Mouse (Mus musculus) testis, adult 2 months (tissue): ENCODE results near the gene Gabrg3. TPM values are rescaled to one million over a fixed set of nuclear protein-coding genes. Genes with fewer than 3 reads are reported as not detected.

Source experiments
- H3K27ac ChIP-seq: fragments of 200-500 bp; 2 replicates; pipeline ENCODE4 v1.5.1; 2012; ENCODE audit warnings: low read depth, low read length; ENCODE audit not compliant: control insufficient read depth, insufficient read depth
- H3K27me3 ChIP-seq: fragments of 200-500 bp; 2 replicates; pipeline ENCODE4 v1.6.1; 2012; ENCODE audit warnings: mild to moderate bottlenecking, low read length, moderate library complexity; ENCODE audit not compliant: control insufficient read depth, insufficient read depth
- H3K36me3 ChIP-seq: fragments of 200-500 bp; 2 replicates; pipeline ENCODE4 v1.6.1; 2012; ENCODE audit warnings: mild to moderate bottlenecking, low read length; ENCODE audit not compliant: control insufficient read depth, insufficient read depth
- H3K4me1 ChIP-seq: fragments of 200-500 bp; 2 replicates; pipeline ENCODE4 v1.6.1; 2012; ENCODE audit warnings: low read length; ENCODE audit not compliant: control insufficient read depth, insufficient read depth
- H3K4me3 ChIP-seq: fragments of 200-500 bp; 2 replicates; pipeline ENCODE4 v1.5.1; 2012; ENCODE audit warnings: low read depth, mild to moderate bottlenecking, low read length, moderate library complexity, mixed read lengths; ENCODE audit not compliant: control insufficient read depth
- CTCF ChIP-seq: fragments of 200-500 bp; IDR thresholded peaks from 2 replicates; pipeline ENCODE4 v1.5.1; 2012; ENCODE audit warnings: low read depth, mild to moderate bottlenecking, inconsistent platforms, low read length, moderate library complexity; ENCODE audit not compliant: control insufficient read depth, insufficient read depth, insufficient replicate concordance
- POLR2A ChIP-seq: fragments of 200-500 bp; IDR thresholded peaks from 2 replicates; pipeline ENCODE4 v1.6.1; 2012; ENCODE audit warnings: low read depth, mild to moderate bottlenecking, inconsistent platforms, low read length, moderate library complexity; ENCODE audit not compliant: control insufficient read depth
- polyA plus RNA-seq: library from polyadenylated mRNA; depleted of rRNA; stranded (reverse); fragments of >200 nt; gene quantifications from 2 replicates; pipeline ENCODE4 v1.2.3, GENCODE M21; 2012

Gene Gabrg3
- polyA plus RNA-seq, 1 experiment: 0.72 TPM

- no peak overlapping the region for H3K4me3 ChIP-seq
- no peaks in the 10 kb centered on the region for H3K27me3 ChIP-seq
- no peaks in the 10 kb centered on the region; the same call in 1 of the 2 replicates for H3K4me1 ChIP-seq
- H3K27ac ChIP-seq: no peak overlapping the region
- H3K36me3 ChIP-seq: no peaks in the 10 kb centered on the region
- TF ChIP-seq POLR2A (no peak), CTCF (no peak)
These were observed 3.1 kb upstream of the Gabrg3 start for GRCm38 (mm10) chr7:57390046-57390445.

GRCm38 (mm10) chr7:57387341-57387654 is 310 bp upstream of the Gabrg3 start:
- Histone ChIP-seq H3K4me1 (no peaks in the 10 kb centered on the region; the same call in 1 of the 2 replicates), H3K27ac (no peak overlapping the region), H3K27me3 (no peaks in the 10 kb centered on the region), H3K4me3 (no peak overlapping the region), H3K36me3 (no peaks in the 10 kb centered on the region)
- TF ChIP-seq POLR2A (no peak), CTCF (no peak)

GRCm38 (mm10) chr7:57384112-57384511 is 2.9 kb downstream of the Gabrg3 start:
- Histone ChIP-seq H3K27ac (no peak overlapping the region), H3K4me1 (no peaks in the 10 kb centered on the region; the same call in 1 of the 2 replicates), H3K27me3 (no peaks in the 10 kb centered on the region), H3K36me3 (no peaks in the 10 kb centered on the region), H3K4me3 (no peak overlapping the region)
- no peak for TF ChIP-seq POLR2A
- TF ChIP-seq CTCF: no peak

GRCm38 (mm10) chr7:57366013-57366390 is 21.0 kb downstream of the Gabrg3 start:
- no peaks in the 10 kb centered on the region for H3K4me1 ChIP-seq
- H3K36me3 ChIP-seq: no peaks in the 10 kb centered on the region
- no peaks in the 10 kb centered on the region for H3K27me3 ChIP-seq
- H3K4me3 ChIP-seq: no peak overlapping the region
- H3K27ac ChIP-seq: no peak overlapping the region
- TF ChIP-seq POLR2A: no peak
- no peak for TF ChIP-seq CTCF

- Histone ChIP-seq H3K27ac (no peak overlapping the region), H3K4me1 (no peaks in the 10 kb centered on the region), H3K27me3 (no peaks in the 10 kb centered on the region), H3K36me3 (no peaks in the 10 kb centered on the region), H3K4me3 (no peak overlapping the region)
- TF ChIP-seq POLR2A: no peak
- TF ChIP-seq CTCF: no peak
These were observed 21.6 kb downstream of the Gabrg3 start for GRCm38 (mm10) chr7:57365134-57366012.

GRCm38 (mm10) chr7:57363812-57364211 is 23.2 kb downstream of the Gabrg3 start:
- Histone ChIP-seq H3K4me1 (no peaks in the 10 kb centered on the region), H3K27me3 (no peaks in the 10 kb centered on the region), H3K4me3 (no peak overlapping the region), H3K27ac (no peak overlapping the region), H3K36me3 (no peaks in the 10 kb centered on the region)
- TF ChIP-seq POLR2A: no peak
- TF ChIP-seq CTCF: no peak

GRCm38 (mm10) chr7:57357871-57358540 is 29.0 kb downstream of the Gabrg3 start:
- H3K4me1 ChIP-seq: no peaks in the 10 kb centered on the region
- no peak for TF ChIP-seq CTCF
- H3K27me3 ChIP-seq: no peaks in the 10 kb centered on the region
- no peak overlapping the region for H3K4me3 ChIP-seq
- no peaks in the 10 kb centered on the region for H3K36me3 ChIP-seq
- no peak overlapping the region for H3K27ac ChIP-seq
